Mouse (Mus musculus): ENCODE results near the gene D11Wsu47e.

D11Wsu47e gene

DNA sequence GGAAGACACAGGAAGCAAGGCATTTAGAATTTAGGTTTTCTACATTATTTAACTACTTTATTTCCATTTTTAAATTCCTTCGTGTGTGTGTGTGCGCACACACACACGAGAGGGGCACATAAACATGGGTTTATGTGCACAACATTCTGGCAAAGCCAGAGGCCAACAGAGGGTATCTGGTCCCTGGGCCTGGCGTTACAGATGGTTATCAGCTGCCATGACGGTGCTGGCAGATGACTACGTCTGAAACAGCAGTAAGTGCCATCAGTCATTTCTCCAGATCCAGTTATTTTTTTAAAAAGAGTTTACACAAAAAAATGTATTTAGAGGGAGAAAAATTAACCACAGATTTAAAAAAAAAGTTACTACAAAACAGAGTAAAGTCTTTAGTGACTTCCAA is 18.0 kb upstream of the D11Wsu47e start:
- DNase-seq (ENCODE audit: low read depth, low spot score) = no peak

- DNase-seq (ENCODE audit: low read depth, low spot score) = no peak
Observed at GRCm38 (mm10) chr11:113666648-113667047, 17.6 kb upstream of the D11Wsu47e start.

DNA sequence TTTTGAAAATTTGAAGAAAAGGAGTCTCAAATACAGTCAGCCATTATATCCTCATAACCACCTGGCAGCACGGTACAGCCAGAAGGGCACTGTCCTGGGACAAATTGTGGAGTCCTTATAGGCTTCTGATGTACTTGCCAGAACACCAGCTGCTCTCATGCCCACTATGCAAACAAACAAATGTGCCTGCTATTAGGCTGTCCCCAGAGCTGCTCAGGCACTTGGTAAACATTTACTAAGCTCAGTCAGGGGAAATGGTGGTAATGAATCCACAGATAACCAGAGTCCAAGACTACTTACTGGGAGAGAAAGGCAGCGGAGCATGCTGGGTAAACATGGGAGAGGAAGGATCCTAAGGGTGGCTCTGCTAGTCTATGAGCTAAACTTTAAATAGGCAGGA is 17.1 kb upstream of the D11Wsu47e start:
- DNase-seq (ENCODE audit: low read depth, low spot score) = no peak

GRCm38 (mm10) chr11:113667704-113668103 is 16.5 kb upstream of the D11Wsu47e start:
- DNase-seq (ENCODE audit: low read depth, low spot score) = no peak

DNA sequence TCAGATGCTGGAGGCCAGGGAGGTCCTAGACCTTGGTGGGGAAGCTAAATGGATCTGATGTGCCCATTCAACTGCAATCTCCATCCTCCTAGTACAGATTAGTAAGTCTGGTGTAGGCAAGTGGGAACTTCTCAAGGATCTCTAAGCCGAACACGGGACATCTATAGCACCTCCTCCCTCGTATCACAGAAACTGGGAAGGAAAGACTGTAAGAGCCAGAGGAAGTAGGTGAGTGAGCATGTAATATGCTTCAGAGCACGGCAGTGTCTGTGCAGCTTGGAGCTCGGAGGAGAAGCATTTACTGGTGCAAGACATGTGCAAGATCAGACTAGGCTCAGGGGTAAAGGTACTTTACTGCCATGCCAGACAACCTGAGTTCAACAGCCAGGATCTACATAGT is 15.4 kb upstream of the D11Wsu47e start:
- no peak for DNase-seq (ENCODE audit: low read depth, low spot score)

GRCm38 (mm10) chr11:113669711-113670110 is 14.5 kb upstream of the D11Wsu47e start:
- DNase-seq (ENCODE audit: low read depth, low spot score) = no peak

- DNase-seq (ENCODE audit: low read depth, low spot score) = no peak
Observed at GRCm38 (mm10) chr11:113673614-113674013, 10.6 kb upstream of the D11Wsu47e start.

- no peak for DNase-seq (ENCODE audit: low read depth, low spot score)
Observed at GRCm38 (mm10) chr11:113674595-113674994, 9.6 kb upstream of the D11Wsu47e start.

DNA sequence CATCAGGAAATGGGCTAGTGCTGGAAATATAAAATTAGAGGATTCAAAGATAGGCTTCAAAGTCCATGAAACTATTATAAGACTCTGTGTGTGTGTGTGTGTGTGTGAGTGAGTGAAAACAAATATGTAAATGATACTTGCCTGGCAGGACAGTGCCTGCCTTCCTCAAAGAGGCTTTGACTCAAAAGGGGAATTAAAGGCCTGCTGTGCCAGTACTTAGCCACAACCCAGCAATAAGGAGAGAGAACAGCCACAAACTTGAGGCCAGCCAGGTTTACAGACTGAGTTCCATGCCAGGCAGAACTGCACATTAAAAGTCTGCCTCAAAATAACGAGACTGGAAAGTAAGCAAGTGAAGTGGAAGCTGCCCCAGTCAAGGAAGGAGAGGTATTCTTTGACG is 7.4 kb upstream of the D11Wsu47e start:
- no peak for DNase-seq (ENCODE audit: low read depth, low spot score)

GRCm38 (mm10) chr11:113677378-113677777 is 6.8 kb upstream of the D11Wsu47e start:
- DNase-seq (ENCODE audit: low read depth, low spot score) = no peak

- DNase-seq (ENCODE audit: low read depth, low spot score) = no peak
Observed at GRCm38 (mm10) chr11:113678373-113678772, 5.8 kb upstream of the D11Wsu47e start.

DNA sequence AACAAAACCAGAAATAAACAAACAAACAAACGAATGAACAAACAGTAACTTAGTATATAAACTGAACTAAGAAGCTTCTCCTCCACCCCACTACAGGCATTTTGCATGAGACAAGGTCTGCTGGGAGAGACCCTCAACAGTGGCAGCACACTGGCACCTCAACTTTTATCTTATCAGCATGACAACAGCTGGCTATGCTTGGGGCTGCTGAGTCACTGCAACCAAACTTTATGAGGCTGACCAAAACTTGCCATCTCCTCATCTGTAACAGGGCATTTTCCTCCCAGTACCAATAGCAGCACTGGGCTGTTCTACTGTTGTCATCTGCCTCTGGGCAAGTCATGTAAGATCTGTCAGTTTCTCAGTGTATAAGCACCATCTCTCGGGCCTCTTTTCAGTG is 3.3 kb upstream of the D11Wsu47e start:
- no peak for DNase-seq (ENCODE audit: low read depth, low spot score)

GRCm38 (mm10) chr11:113681979-113682378 is 2.2 kb upstream of the D11Wsu47e start:
- DNase-seq (ENCODE audit: low read depth, low spot score) = no peak

GRCm38 (mm10) chr11:113682897-113683626 is 1.1 kb upstream of the D11Wsu47e start:
- DNase-seq (ENCODE audit: low read depth, low spot score) = peak; percentile 66

- no peak for DNase-seq (ENCODE audit: low read depth, low spot score)
Observed at GRCm38 (mm10) chr11:113683627-113683956, 620 bp upstream of the D11Wsu47e start.

- no peak for DNase-seq (ENCODE audit: low read depth, low spot score)
Observed at GRCm38 (mm10) chr11:113684707-113685426, 655 bp downstream of the D11Wsu47e start.

- peak; percentile 61 for DNase-seq (ENCODE audit: low read depth, low spot score)
Observed at GRCm38 (mm10) chr11:113687031-113687430, 2.8 kb downstream of the D11Wsu47e start.

DNA sequence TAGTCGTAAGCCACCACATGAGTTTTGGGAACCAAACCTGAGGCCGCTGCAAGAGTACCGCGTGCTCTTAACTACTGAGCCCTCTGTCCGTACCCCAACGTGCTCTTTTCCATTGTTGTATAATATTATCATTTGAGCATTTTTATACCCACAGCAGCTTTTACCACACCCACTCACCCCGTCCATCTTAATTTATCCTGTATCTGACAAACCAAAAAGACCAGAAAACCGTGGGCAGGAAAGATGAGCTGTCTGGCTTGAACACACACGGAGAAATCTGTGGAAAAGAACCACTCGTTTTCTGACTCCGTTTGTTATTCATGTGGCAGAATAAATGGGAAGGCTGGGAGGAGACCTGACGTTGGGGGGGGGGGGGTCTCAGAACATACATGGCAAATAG is 6.3 kb downstream of the D11Wsu47e start:
- DNase-seq (ENCODE audit: low read depth, low spot score) = no peak

DNA sequence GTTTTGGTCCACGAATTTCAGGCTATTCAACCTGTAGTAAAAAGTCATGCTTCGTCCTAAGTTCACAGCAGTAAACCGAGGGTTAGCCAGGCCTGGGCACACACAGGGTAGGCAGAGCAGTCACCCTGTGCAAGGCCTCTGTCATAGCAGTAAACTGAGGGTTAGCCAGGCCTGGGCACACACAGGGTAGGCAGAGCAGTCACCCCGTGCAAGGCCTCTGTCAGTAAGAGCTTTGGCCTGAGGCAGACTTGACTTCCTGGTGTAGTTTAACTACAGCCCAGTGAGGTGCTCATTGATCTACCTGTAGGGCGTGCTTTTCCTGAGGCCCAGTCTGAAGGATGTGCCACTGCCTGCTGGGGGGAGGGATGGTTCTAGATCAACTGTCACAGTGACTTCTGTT is 7.1 kb downstream of the D11Wsu47e start:
- no peak for DNase-seq (ENCODE audit: low read depth, low spot score)

GRCm38 (mm10) chr11:113691851-113692250 is 7.6 kb downstream of the D11Wsu47e start:
- DNase-seq (ENCODE audit: low read depth, low spot score) = no peak

GRCm38 (mm10) chr11:113697571-113697970 is 13.4 kb downstream of the D11Wsu47e start:
- no peak for DNase-seq (ENCODE audit: low read depth, low spot score)

- DNase-seq (ENCODE audit: low read depth, low spot score) = no peak
Observed at GRCm38 (mm10) chr11:113698013-113698545, 13.9 kb downstream of the D11Wsu47e start.

DNA sequence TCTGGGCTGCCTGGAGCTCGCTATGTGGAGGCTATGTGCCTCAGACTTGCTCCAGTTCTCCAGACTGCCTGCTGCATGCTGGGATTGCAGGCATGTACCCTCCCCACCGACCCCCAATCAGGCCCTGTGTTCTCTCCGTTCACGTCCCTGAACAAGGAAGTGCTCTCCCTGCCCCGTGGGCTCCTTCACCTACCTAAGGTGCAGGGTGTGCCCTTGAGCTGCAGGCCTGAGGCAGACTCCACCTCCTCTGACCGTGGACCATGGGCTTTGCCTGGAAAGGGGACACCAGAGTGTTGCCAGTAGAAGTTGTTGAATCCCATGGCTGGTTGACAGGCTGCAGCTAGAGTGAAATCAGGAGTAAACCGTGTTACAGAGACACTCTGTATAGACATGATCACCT is 15.4 kb downstream of the D11Wsu47e start:
- no peak for DNase-seq (ENCODE audit: low read depth, low spot score)

Data from mesoderm, embryonic 11.5 days (tissue).